Mouse (Mus musculus) G1E (cell line): ENCODE data around the gene Inafm2. TPM values are rescaled to one million over a fixed set of nuclear protein-coding genes. Genes with fewer than 3 reads are reported as not detected.

Source experiments
- ATAC-seq: 2 replicates; pipeline ENCODE4 v1.8.0; 2016; ENCODE audit warnings: mild to moderate bottlenecking; ENCODE audit not compliant: insufficient number of reproducible peaks, poor library complexity, low FRiP score, severe bottlenecking; ENCODE audit errors: extremely low read depth
- DNase-seq: peaks from one replicate; pipeline ENCODE4 v3.0.0; 2012; ENCODE audit warnings: low spot score
- H3K27me3 ChIP-seq: 2 replicates; pipeline ENCODE4 v1.6.1; 2012; ENCODE audit warnings: mild to moderate bottlenecking, low read length, inconsistent platforms; ENCODE audit not compliant: insufficient read depth
- H3K36me3 ChIP-seq: replicated peaks from 2 replicates; pipeline ENCODE3; 2012; ENCODE audit warnings: mild to moderate bottlenecking, inconsistent platforms
- H3K4me1 ChIP-seq: 2 replicates; pipeline ENCODE4 v1.6.1; 2012; ENCODE audit warnings: low read depth, low read length, inconsistent platforms, mixed read lengths; ENCODE audit not compliant: insufficient read depth
- H3K4me3 ChIP-seq: 2 replicates; pipeline ENCODE4 v1.5.1; 2012; ENCODE audit warnings: low read depth, mild to moderate bottlenecking, inconsistent platforms, low read length, moderate library complexity, mixed read lengths
- H3K9me3 ChIP-seq: replicated peaks from 2 replicates; pipeline ENCODE4 v1.6.1; 2012; ENCODE audit warnings: inconsistent platforms
- CTCF ChIP-seq: IDR thresholded peaks from 2 replicates; pipeline ENCODE4 v1.5.1; 2012; ENCODE audit warnings: low read depth, low read length, inconsistent platforms, mixed read lengths
- GATA1 ChIP-seq: IDR thresholded peaks from 2 replicates; pipeline ENCODE4 v1.6.1; 2012; ENCODE audit warnings: borderline replicate concordance, low read length, inconsistent platforms, mixed read lengths
- GATA2 ChIP-seq: IDR thresholded peaks from 2 replicates; pipeline ENCODE4 v1.6.1; 2012; ENCODE audit warnings: low read depth, low read length, inconsistent platforms, borderline replicate concordance
- POLR2AphosphoS5 ChIP-seq: IDR thresholded peaks from 2 replicates; pipeline ENCODE4 v1.6.1; 2012; ENCODE audit warnings: low read depth, low read length, inconsistent platforms; ENCODE audit not compliant: insufficient replicate concordance
- TAL1 ChIP-seq: conservative IDR thresholded peaks from 2 replicates; pipeline ENCODE4 v1.6.1; 2012; ENCODE audit warnings: low read depth, low read length, inconsistent platforms, mixed read lengths
- polyA plus RNA-seq: library from polyadenylated mRNA; stranded (reverse); fragments of >175 nt; gene quantifications from 2 replicates; pipeline ENCODE4 v1.2.3, GENCODE M21; 2012
- total RNA-seq, 2 experiments: library from RNA; stranded (forward) in 1 of 2; stranded (reverse) in 1 of 2; fragments of 200-1000 nt in 1 of 2; fragments of >200 nt in 1 of 2; fragmentation: Nextera tagmentation in 1 of 2; gene quantifications; 2 replicates each; pipeline ENCODE4 v1.2.3; 2014 to 2017

Gene Inafm2
- total and polyA plus RNA-seq, 3 experiments, result 14.8 to 24.8 (median 21.0) TPM

GRCm38 (mm10) chr2:118774536-118774935 is 29.0 kb downstream of the Inafm2 start:
- Histone ChIP-seq H3K4me3 (no peak overlapping the region), H3K36me3 (no peaks in the 10 kb centered on the region), H3K4me1 (peaks cover 2% of the 10 kb centered on the region), H3K9me3 (no peaks in the 10 kb centered on the region), H3K27me3 (peaks cover 37% of the 10 kb centered on the region)
- ATAC-seq (no peak), DNase-seq (no peak)
- TF ChIP-seq POLR2AphosphoS5 (no peak), GATA2 (no peak), GATA1 (no peak), TAL1 (no peak), CTCF (no peak)

GRCm38 (mm10) chr2:118775396-118775795 is 29.8 kb downstream of the Inafm2 start:
- Histone ChIP-seq H3K36me3 (no peaks in the 10 kb centered on the region), H3K4me1 (peaks cover 10% of the 10 kb centered on the region), H3K27me3 (peaks cover 44% of the 10 kb centered on the region), H3K9me3 (no peaks in the 10 kb centered on the region), H3K4me3 (no peak overlapping the region)
- no peak for ATAC-seq
- DNase-seq, result no peak
- TF ChIP-seq CTCF, result no peak
- TF ChIP-seq GATA2, result no peak
- no peak for TF ChIP-seq GATA1
- no peak for TF ChIP-seq POLR2AphosphoS5
- no peak for TF ChIP-seq TAL1

GRCm38 (mm10) chr2:118775846-118776245 is 30.3 kb downstream of the Inafm2 start:
- no peak for ATAC-seq

GRCm38 (mm10) chr2:118776295-118776694 is 30.7 kb downstream of the Inafm2 start:
- TF ChIP-seq POLR2AphosphoS5 (no peak), TAL1 (no peak), GATA2 (no peak), CTCF (no peak), GATA1 (no peak)
- Histone ChIP-seq H3K36me3 (no peaks in the 10 kb centered on the region), H3K4me1 (peaks cover 10% of the 10 kb centered on the region), H3K9me3 (no peaks in the 10 kb centered on the region), H3K4me3 (no peak overlapping the region), H3K27me3 (peaks cover 44% of the 10 kb centered on the region)
- DNase-seq, result no peak
- ATAC-seq, result no peak

More at GRCm38 (mm10) chr2:118775846-118776245, 30.3 kb downstream of the Inafm2 start:
- no peak for DNase-seq
- peaks cover 45% of the 10 kb centered on the region for H3K27me3 ChIP-seq
- peaks cover 10% of the 10 kb centered on the region for H3K4me1 ChIP-seq
- H3K9me3 ChIP-seq, result no peaks in the 10 kb centered on the region
- no peak for TF ChIP-seq POLR2AphosphoS5
- no peak for TF ChIP-seq GATA1
- H3K4me3 ChIP-seq, result no peak overlapping the region
- H3K36me3 ChIP-seq, result no peaks in the 10 kb centered on the region

- Histone ChIP-seq H3K4me1 (peaks cover 15% of the 10 kb centered on the region), H3K4me3 (no peak overlapping the region), H3K27me3 (peaks cover 34% of the 10 kb centered on the region), H3K9me3 (no peaks in the 10 kb centered on the region), H3K36me3 (no peaks in the 10 kb centered on the region)
- TF ChIP-seq CTCF (no peak), GATA2 (no peak), TAL1 (no peak), GATA1 (no peak), POLR2AphosphoS5 (no peak)
- DNase-seq, result no peak
- no peak for ATAC-seq
Observed at GRCm38 (mm10) chr2:118778418-118778817, 32.9 kb downstream of the Inafm2 start.

- peaks cover 15% of the 10 kb centered on the region for H3K4me1 ChIP-seq
- no peak for ATAC-seq
- no peak for DNase-seq
- peaks cover 34% of the 10 kb centered on the region for H3K27me3 ChIP-seq
- no peaks in the 10 kb centered on the region for H3K9me3 ChIP-seq
- no peaks in the 10 kb centered on the region for H3K36me3 ChIP-seq
- H3K4me3 ChIP-seq, result no peak overlapping the region
- no peak for TF ChIP-seq GATA2
- TF ChIP-seq POLR2AphosphoS5, result no peak
- no peak for TF ChIP-seq TAL1
- TF ChIP-seq GATA1, result no peak
- TF ChIP-seq CTCF, result no peak
Observed at GRCm38 (mm10) chr2:118779065-118779464, 33.5 kb downstream of the Inafm2 start.
